Comparison of ENCODE assay signal across 14 mouse cellular contexts in the genomic region with DNA sequence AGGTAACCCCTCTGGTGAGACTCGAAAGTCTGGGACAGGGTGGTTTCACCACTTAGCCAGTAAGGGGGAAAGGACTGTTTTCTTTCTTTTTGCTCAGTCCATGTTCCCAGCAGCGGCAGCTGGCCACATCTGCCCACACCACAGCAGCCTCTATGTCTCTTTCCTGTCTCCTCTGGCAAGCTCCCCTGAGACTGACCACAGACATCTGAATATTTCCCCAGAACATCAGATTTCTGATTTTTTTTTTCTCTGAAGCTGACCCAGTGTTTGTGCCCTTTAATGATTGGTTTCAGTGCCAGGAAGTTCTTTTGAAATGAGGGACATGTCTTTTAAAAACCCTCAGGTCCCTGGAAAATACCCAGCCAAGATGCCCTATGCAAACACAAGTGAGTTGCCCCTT.
A peak's percentile ranks its signal among the peaks of the same experiment; 100 is the strongest.
DNase-seq lines count a peak whose midpoint lies in the region; ATAC-seq and TF ChIP-seq lines count a peak whose summit lies in the region.
"Had no signal": no experiment of that assay in that cellular context is flagged by ENCODE, and none has a peak within 500 bp of the region (broad histone marks: within the 10 kb centered on the region; RNA-seq: fewer than 3 reads in every experiment).

No protein-coding gene starts in this region.

- no peak for ATAC-seq in midbrain, embryonic 16.5 days
- no peak for ATAC-seq in liver, embryonic 11.5 days (replicated peaks; ENCODE audit: low FRiP score)
- ATAC-seq: CD4-positive, CD25-positive, alpha-beta regulatory T cell, adult 4 months had no signal

- H3K27ac ChIP-seq in heart, adult 2 months: no peak overlapping the region; the same call in 1 of the 2 replicates
- no peak overlapping the region for H3K27ac ChIP-seq in heart, embryonic 10.5 days
- no peak overlapping the region for H3K27ac ChIP-seq in midbrain, embryonic 16.5 days (ENCODE audit: low read length)
- H3K27ac ChIP-seq in liver, embryonic 11.5 days (ENCODE audit: low read depth, low read length): no peak overlapping the region
- H3K27ac ChIP-seq: gastrocnemius, adult 2 months; left cerebral cortex, adult 2 months had no signal

- intact Hi-C loops in heart, adult 2 months (cut with DNase I): no loop called here

- H3K9ac ChIP-seq in heart, adult 2 months (ENCODE audit: low read depth, low read length): no peak overlapping the region
- no peak overlapping the region for H3K9ac ChIP-seq in midbrain, embryonic 16.5 days (ENCODE audit: low read depth, low read length)
- H3K9ac ChIP-seq in liver, embryonic 11.5 days (ENCODE audit: low read depth, low read length): no peak overlapping the region

- no peaks in the 10 kb centered on the region for H3K79me2 ChIP-seq in heart, adult 2 months (replicated peaks; ENCODE audit: control insufficient read depth, insufficient read depth, low read length)

- DNase-seq in heart, adult 2 months: peak; percentile 37 to 52
- DNase-seq in heart, embryonic 10.5 days (ENCODE audit: low spot score): no peak
- peak; percentile 63 for DNase-seq in 3134 (ENCODE audit: extremely low read depth, insufficient read length, low spot score)
- DNase-seq in fibroblast of lung, adult 2 months (ENCODE audit: low read depth): peak; percentile 30
- DNase-seq in lung, postnatal 10 days: peak; percentile 75
- no peak for DNase-seq in right cerebral cortex, postnatal 14 days
- DNase-seq in liver, embryonic 11.5 days (ENCODE audit: low spot score): no peak
- DNase-seq: adrenal gland, postnatal 36 days; gastrocnemius, adult 2 months; spleen, adult 18-20 months; thymus, adult 18-20 months had no signal

- TF ChIP-seq POLR2A in heart, adult 2 months (IDR thresholded peaks at IDR 0.05; ENCODE audit: insufficient read depth, low read depth, low read length): no peak

- H3K36me3 ChIP-seq in heart, adult 2 months (ENCODE audit: control insufficient read depth, insufficient read depth, low read length): no peaks in the 10 kb centered on the region
- no peaks in the 10 kb centered on the region for H3K36me3 ChIP-seq in heart, embryonic 10.5 days
- no peaks in the 10 kb centered on the region for H3K36me3 ChIP-seq in midbrain, embryonic 16.5 days (ENCODE audit: control insufficient read depth, insufficient read depth, low read length)
- H3K36me3 ChIP-seq in liver, embryonic 11.5 days (ENCODE audit: control insufficient read depth, insufficient read depth, low read length): no peaks in the 10 kb centered on the region

- no peaks in the 10 kb centered on the region for H3K27me3 ChIP-seq in heart, adult 2 months (ENCODE audit: control insufficient read depth, insufficient read depth, low read length)
- H3K27me3 ChIP-seq in heart, embryonic 10.5 days (ENCODE audit: insufficient read depth, poor library complexity, severe bottlenecking): no peaks in the 10 kb centered on the region
- no peaks in the 10 kb centered on the region for H3K27me3 ChIP-seq in midbrain, embryonic 16.5 days (ENCODE audit: control insufficient read depth, insufficient read depth, low read depth, low read length)
- no peaks in the 10 kb centered on the region for H3K27me3 ChIP-seq in liver, embryonic 11.5 days (replicated peaks; ENCODE audit: control insufficient read depth, insufficient read depth, low read length)

- TF ChIP-seq EP300 in heart, adult 2 months (IDR thresholded peaks at IDR 0.05; ENCODE audit: insufficient read depth, low read depth, low read length): no peak

- no peak for TF ChIP-seq CTCF in heart, adult 2 months (IDR thresholded peaks at IDR 0.05)

- no peaks in the 10 kb centered on the region for H3K9me3 ChIP-seq in heart, embryonic 10.5 days
- H3K9me3 ChIP-seq in midbrain, embryonic 16.5 days (replicated peaks; ENCODE audit: control insufficient read depth, low read length, poor library complexity, severe bottlenecking): no peaks in the 10 kb centered on the region
- no peaks in the 10 kb centered on the region for H3K9me3 ChIP-seq in liver, embryonic 11.5 days (ENCODE audit: control insufficient read depth, low read length)

- 51% methylated on average over 2 of the region's 2 CpGs for WGBS in heart, adult 2 months
- 55% methylated on average over 2 of the region's 2 CpGs for WGBS in heart, embryonic 10.5 days
- 75% methylated on average over 2 of the region's 2 CpGs for WGBS in midbrain, embryonic 16.5 days
- 33% methylated on average over 2 of the region's 2 CpGs for WGBS in liver, embryonic 11.5 days

- H3K4me2 ChIP-seq in midbrain, embryonic 16.5 days (ENCODE audit: low read length): no peak overlapping the region
- H3K4me2 ChIP-seq in liver, embryonic 11.5 days: no peak overlapping the region

- H3K4me1 ChIP-seq in heart, adult 2 months (ENCODE audit: control insufficient read depth, insufficient read depth, low read length): no peaks in the 10 kb centered on the region; the same call in 1 of the 2 replicates
- H3K4me1 ChIP-seq in heart, embryonic 10.5 days: no peaks in the 10 kb centered on the region; the same call in 1 of the 2 replicates
- H3K4me1 ChIP-seq in midbrain, embryonic 16.5 days (ENCODE audit: control insufficient read depth, insufficient read depth, low read length): no peaks in the 10 kb centered on the region
- no peaks in the 10 kb centered on the region for H3K4me1 ChIP-seq in liver, embryonic 11.5 days (replicated peaks; ENCODE audit: control insufficient read depth, insufficient read depth, low read length)

- H3K4me3 ChIP-seq in heart, adult 2 months: no peak overlapping the region
- no peak overlapping the region for H3K4me3 ChIP-seq in heart, embryonic 10.5 days
- no peak overlapping the region for H3K4me3 ChIP-seq in midbrain, embryonic 16.5 days (ENCODE audit: low read depth, low read length)
- no peak overlapping the region for H3K4me3 ChIP-seq in liver, embryonic 11.5 days (ENCODE audit: low read depth, low read length)
- H3K4me3 ChIP-seq: gastrocnemius, adult 2 months; left cerebral cortex, adult 2 months had no signal

Comparison
In these comparisons a context has a peak if more than half of its experiments do, and no peak if none do; other contexts are left out.
1. DNase-seq: peak in heart, adult 2 months (2 of 2), 3134 (single experiment), fibroblast of lung, adult 2 months (single experiment) and lung, postnatal 10 days (single experiment); none in heart, embryonic 10.5 days (single experiment), right cerebral cortex, postnatal 14 days (single experiment) and liver, embryonic 11.5 days (single experiment).